In the genomic region with DNA sequence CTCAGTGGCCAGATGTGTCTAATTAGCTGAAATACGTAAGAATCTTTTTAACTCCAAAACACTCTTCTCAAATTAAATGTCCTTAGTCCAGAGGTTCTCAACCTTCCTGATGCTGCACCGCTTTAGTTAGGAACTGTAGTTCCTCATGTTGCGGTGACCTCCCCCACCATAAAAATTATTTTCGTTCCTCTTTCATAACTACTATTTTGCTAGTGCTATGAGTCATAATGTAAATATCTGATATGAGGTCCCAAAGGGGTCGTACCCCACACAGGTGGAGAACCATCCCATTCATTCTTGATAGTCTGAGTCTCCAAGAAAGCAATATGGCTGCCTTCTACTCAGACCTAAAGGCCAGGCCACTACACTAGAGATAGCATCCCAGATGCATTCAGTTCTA, we compare ENCODE assay signal across 26 mouse cellular contexts. TPM values are rescaled to one million over a fixed set of nuclear protein-coding genes. Genes with fewer than 3 reads are reported as not detected.
DNase-seq lines count a peak whose midpoint lies in the region; ATAC-seq and TF ChIP-seq lines count a peak whose summit lies in the region.
"Had no signal": no experiment of that assay in that cellular context is flagged by ENCODE, and none has a peak within 500 bp of the region (broad histone marks: within the 10 kb centered on the region; RNA-seq: fewer than 3 reads in every experiment).

No protein-coding gene starts in this region.

- dilution Hi-C loops in CH12.LX (cut with MboI; ENCODE audit: extremely low pct_ligation_motif_present, extremely low pct_unique_long_range_greater_than_20kb, low sequenced_read_pairs) = no loop called here

- no peak overlapping the region for H3K4me3 ChIP-seq in CH12.LX (replicated peaks in 1 of 3; ENCODE audit: low read depth in 2 of 3, low read length in 2 of 3, poor library complexity in 1 of 3)
- H3K4me3 ChIP-seq: embryonic facial prominence, embryonic 13.5 days; embryonic facial prominence, embryonic 15.5 days; erythroblast, embryonic 14.5 days; forebrain, embryonic 10.5 days; forebrain, embryonic 12.5 days had no signal

- no peaks in the 10 kb centered on the region for H3K36me3 ChIP-seq in CH12.LX (replicated peaks in 1 of 2; ENCODE audit: control insufficient read depth in 1 of 2, insufficient read depth in 1 of 2, low read length in 1 of 2)
- H3K36me3 ChIP-seq: embryonic facial prominence, embryonic 13.5 days; embryonic facial prominence, embryonic 15.5 days; forebrain, embryonic 10.5 days; forebrain, embryonic 12.5 days had no signal

- H3K4me1 ChIP-seq in CH12.LX (ENCODE audit: control insufficient read depth in 1 of 2, insufficient read depth in 2 of 2) = peaks cover 2 to 31% of the 10 kb centered on the region in 2 experiments; a peak in 2 of 4 replicates

- no peak overlapping the region for H3K9ac ChIP-seq in CH12.LX (ENCODE audit: insufficient read depth, low read depth)
- H3K9ac ChIP-seq: embryonic facial prominence, embryonic 13.5 days; embryonic facial prominence, embryonic 15.5 days; forebrain, embryonic 12.5 days had no signal

- no peak for TF ChIP-seq CTCF in CH12.LX (conservative IDR thresholded peaks at IDR 0.05 in 1 of 2, IDR thresholded peaks at IDR 0.05 in 1 of 2; ENCODE audit: low read depth in 2 of 2, low read length in 2 of 2)

- H3K4me2 ChIP-seq in CH12.LX (ENCODE audit: insufficient read depth, low read depth, poor library complexity, severe bottlenecking) = no peak overlapping the region
- H3K4me2 ChIP-seq: embryonic facial prominence, embryonic 13.5 days; embryonic facial prominence, embryonic 15.5 days; forebrain, embryonic 12.5 days had no signal

- ATAC-seq in common myeloid progenitor, adult 5-6 weeks (replicated peaks; ENCODE audit: low read depth, poor library complexity, severe bottlenecking) = peak; percentile 39; the same call in 1 of the 2 replicates
- ATAC-seq in megakaryocyte, adult 5-6 weeks (ENCODE audit: poor library complexity, severe bottlenecking) = peak; percentile 30; the same call in 1 of the 2 replicates
- ATAC-seq: activated CD4-positive, CD25-positive, alpha-beta regulatory T cell, adult 4 months; CD4-positive, CD25-positive, alpha-beta regulatory T cell, adult 4 months; forebrain, embryonic 14.5 days; forebrain, embryonic 16.5 days; Patski had no signal

- TF ChIP-seq EP300 in CH12.LX (IDR thresholded peaks at IDR 0.05; ENCODE audit: low read length) = peak; percentile 61

- TF ChIP-seq POLR2A in CH12.LX (IDR thresholded peaks at IDR 0.05; ENCODE audit: low read depth, low read length) = no peak

- peak; percentile 73 for DNase-seq in CH12.LX (ENCODE audit: extremely low read depth)
- DNase-seq in layer of hippocampus, postnatal 36 days = no peak
- no peak for DNase-seq in ovary, postnatal 10 days (ENCODE audit: low spot score)
- no peak for DNase-seq in thymus, postnatal 36 days
- no peak for DNase-seq in frontal cortex, postnatal 36 days (ENCODE audit: low spot score in 2 of 2)
- DNase-seq: adrenal gland, adult 8-10 months; adrenal gland, postnatal 14 days; adrenal gland, postnatal 36 days; B cell, adult 2 months; cerebellum, adult 11-12 months; cerebellum, adult 8-10 months; cerebellum, adult 9-11 months; cerebellum, postnatal 14 days; embryo, embryonic 11 days had no signal

- in situ Hi-C loops in CH12.LX (cut with MboI; ENCODE audit: low pct_ligation_motif_present, low pct_unique_long_range_greater_than_20kb, low sequenced_read_pairs) = no loop called here

- H3K9me3 ChIP-seq in CH12.LX (replicated peaks; ENCODE audit: low read length) = peaks cover 18% of the 10 kb centered on the region
- H3K9me3 ChIP-seq: embryonic facial prominence, embryonic 13.5 days; embryonic facial prominence, embryonic 15.5 days; forebrain, embryonic 12.5 days had no signal

- H3K27ac ChIP-seq in CH12.LX (ENCODE audit: insufficient read depth, low read depth) = no peak overlapping the region
- H3K27ac ChIP-seq: embryonic facial prominence, embryonic 13.5 days; embryonic facial prominence, embryonic 15.5 days; forebrain, embryonic 10.5 days; forebrain, embryonic 12.5 days had no signal

- no peaks in the 10 kb centered on the region for H3K79me2 ChIP-seq in CH12.LX (replicated peaks; ENCODE audit: control insufficient read depth, extremely low read depth, insufficient read depth, poor library complexity, severe bottlenecking)

- no peak for TF ChIP-seq RAD21 in CH12.LX (IDR thresholded peaks at IDR 0.05; ENCODE audit: low read depth, low read length)

- H3K27me3 ChIP-seq in CH12.LX (replicated peaks) = peaks cover 4% of the 10 kb centered on the region

TF ChIP-seq in CH12.LX, 34 proteins besides CTCF, POLR2A, EP300 and RAD21:
- TF ChIP-seq E2F4 (IDR thresholded peaks at IDR 0.05; ENCODE audit: insufficient replicate concordance, low read depth, low read length) (no peak), CHD2 (IDR thresholded peaks at IDR 0.05; ENCODE audit: low read length) (0 out of 2 replicates have a peak, but pooled peaks have one; percentile 22), TBP (conservative IDR thresholded peaks at IDR 0.05; ENCODE audit: low read depth, low read length) (no peak), MAX (IDR thresholded peaks at IDR 0.05; ENCODE audit: low read length) (0 out of 2 replicates have a peak, but pooled peaks have one; percentile 8), ZC3H11A (IDR thresholded peaks at IDR 0.05; ENCODE audit: low read depth, low read length) (no peak)

RNA-seq across cellular contexts. Expression of gene Hspb1, which starts 17.2 kb away (rescaled TPM):
- total RNA-seq in CH12.LX (2012; rRNA removed) (0.97 and 1.1 TPM in 2 replicates), CH12.LX (2014; rRNA removed) (1.7 and 2.6 TPM in 2 replicates)
- polyA plus RNA-seq in CH12.LX (2012; ENCODE audit: insufficient read length, low read depth) = 3.6 and 3.8 TPM in 2 replicates
- total RNA-seq in common myeloid progenitor, adult 5-6 weeks (2017) = 0.46 and 1.4 TPM in 2 replicates
- not detected in 2 replicates for total RNA-seq in megakaryocyte, adult 5-6 weeks (2015)
- not detected in 2 replicates for total RNA-seq in megakaryocyte, adult 5-6 weeks (2017)
- total RNA-seq in layer of hippocampus, postnatal 36 days (2021) = 10 to 100 TPM; 19.2 to 28.1 TPM
- polyA plus RNA-seq: activated CD4-positive, CD25-positive, alpha-beta regulatory T cell, adult 4 months had no signal
